ENCODE assay signal across 27 mouse cellular contexts in genomic region chr19:37147145-37147544, GRCm38 (mm10).
A peak's percentile ranks its signal among the peaks of the same experiment; 100 is the strongest.
DNase-seq lines count a peak whose midpoint lies in the region; ATAC-seq and TF ChIP-seq lines count a peak whose summit lies in the region.
"Had no signal": no experiment of that assay in that cellular context is flagged by ENCODE, and none has a peak within 500 bp of the region (broad histone marks: within the 10 kb centered on the region; RNA-seq: fewer than 3 reads in every experiment).

No protein-coding gene starts in this region.

- peaks cover 26% of the 10 kb centered on the region for H3K4me1 ChIP-seq in liver, embryonic 12.5 days
- peaks cover 32% of the 10 kb centered on the region for H3K4me1 ChIP-seq in G1E (ENCODE audit: insufficient read depth, low read depth, low read length)
- no peaks in the 10 kb centered on the region for H3K4me1 ChIP-seq in forebrain, embryonic 10.5 days
- H3K4me1 ChIP-seq: midbrain, embryonic 15.5 days; stomach, embryonic 15.5 days had no signal

- H3K4me3 ChIP-seq in liver, embryonic 12.5 days, result no peak overlapping the region
- no peak overlapping the region for H3K4me3 ChIP-seq in G1E (ENCODE audit: low read depth, low read length)
- H3K4me3 ChIP-seq in forebrain, embryonic 10.5 days, result no peak overlapping the region
- H3K4me3 ChIP-seq: embryonic facial prominence, embryonic 10.5 days; gastrocnemius, adult 2 months; heart, embryonic 15.5 days; layer of hippocampus, adult 2 months; liver, embryonic 15.5 days; midbrain, embryonic 15.5 days; myocyte; neural tube, embryonic 13.5 days; stomach, embryonic 15.5 days had no signal

- H3K9ac ChIP-seq in liver, embryonic 12.5 days, result no peak overlapping the region
- H3K9ac ChIP-seq: forebrain, postnatal 0 days; heart, embryonic 15.5 days; liver, embryonic 15.5 days; midbrain, embryonic 15.5 days; neural tube, embryonic 13.5 days; stomach, embryonic 15.5 days had no signal

- H3K36me3 ChIP-seq in liver, embryonic 12.5 days, result no peaks in the 10 kb centered on the region
- H3K36me3 ChIP-seq in G1E (replicated peaks), result no peaks in the 10 kb centered on the region
- H3K36me3 ChIP-seq in forebrain, embryonic 10.5 days (replicated peaks), result no peaks in the 10 kb centered on the region
- H3K36me3 ChIP-seq: embryonic facial prominence, embryonic 10.5 days; heart, embryonic 15.5 days; liver, embryonic 15.5 days; midbrain, embryonic 15.5 days; neural tube, embryonic 13.5 days; stomach, embryonic 15.5 days had no signal

- WGBS in liver, embryonic 12.5 days (ENCODE audit: insufficient replicate concordance), result 26% methylated on average over 4 of the region's 4 CpGs
- 74% methylated on average over 4 of the region's 4 CpGs for WGBS in forebrain, embryonic 10.5 days

- no peaks in the 10 kb centered on the region for H3K27me3 ChIP-seq in liver, embryonic 12.5 days (replicated peaks)
- H3K27me3 ChIP-seq in G1E (ENCODE audit: insufficient read depth, low read length), result no peaks in the 10 kb centered on the region
- no peaks in the 10 kb centered on the region for H3K27me3 ChIP-seq in forebrain, embryonic 10.5 days (ENCODE audit: poor library complexity, severe bottlenecking)
- H3K27me3 ChIP-seq: heart, embryonic 15.5 days; liver, embryonic 15.5 days; midbrain, embryonic 15.5 days; neural tube, embryonic 13.5 days; stomach, embryonic 15.5 days had no signal

- DNase-seq in liver (peak; percentile 23), G1E (ENCODE audit: low spot score) (peak; percentile 15), MEL-GATA-1-ER (ENCODE audit: extremely low read depth, low read depth) (peak; percentile 16)
- DNase-seq in forebrain, embryonic 10.5 days (ENCODE audit: extremely low spot score, low spot score), result no peak
- DNase-seq: adrenal gland, postnatal 25 days; cerebellum, adult 9-10 months; forebrain, postnatal 0 days; gastrocnemius, adult 2 months; kidney, postnatal 25 days; lung, postnatal 10 days; right cerebral cortex, adult 18-20 months; right cerebral cortex, postnatal 4 days; thymus, adult 2 months; thymus, postnatal 4 days had no signal

- TF ChIP-seq CTCF in G1E (IDR thresholded peaks at IDR 0.05; ENCODE audit: low read depth, low read length), result no peak

- H3K4me2 ChIP-seq in liver, embryonic 12.5 days, result no peak overlapping the region
- H3K4me2 ChIP-seq: heart, embryonic 15.5 days; liver, embryonic 15.5 days; midbrain, embryonic 15.5 days; neural tube, embryonic 13.5 days; stomach, embryonic 15.5 days had no signal

- H3K9me3 ChIP-seq in liver, embryonic 12.5 days (replicated peaks), result no peaks in the 10 kb centered on the region
- H3K9me3 ChIP-seq in G1E (replicated peaks), result no peaks in the 10 kb centered on the region
- H3K9me3 ChIP-seq in forebrain, embryonic 10.5 days, result no peaks in the 10 kb centered on the region
- H3K9me3 ChIP-seq: embryonic facial prominence, embryonic 10.5 days; heart, embryonic 15.5 days; liver, embryonic 15.5 days; midbrain, embryonic 15.5 days; neural tube, embryonic 13.5 days; stomach, embryonic 15.5 days had no signal

- H3K27ac ChIP-seq in liver, embryonic 12.5 days, result no peak overlapping the region
- H3K27ac ChIP-seq in forebrain, embryonic 10.5 days, result no peak overlapping the region
- H3K27ac ChIP-seq: embryonic facial prominence, embryonic 10.5 days; gastrocnemius, adult 2 months; heart, embryonic 15.5 days; hindbrain, postnatal 0 days; layer of hippocampus, adult 2 months; liver, embryonic 15.5 days; midbrain, embryonic 15.5 days; neural tube, embryonic 13.5 days; stomach, embryonic 15.5 days had no signal

- ATAC-seq in liver, embryonic 12.5 days, result no peak
- peak; percentile 49 for ATAC-seq in G1E (ENCODE audit: extremely low read depth, insufficient number of reproducible peaks, low FRiP score, poor library complexity, severe bottlenecking)
- peak; percentile 82 for ATAC-seq in megakaryocyte, adult 5-6 weeks (ENCODE audit: poor library complexity, severe bottlenecking)
- no peak for ATAC-seq in inflammation-experienced regulatory T-cells, adult 6 months
- ATAC-seq: forebrain, postnatal 0 days; hindbrain, postnatal 0 days; intestine, postnatal 0 days; midbrain, embryonic 15.5 days had no signal

Comparison
In these comparisons a context has a peak if more than half of its experiments do, and no peak if none do; other contexts are left out.
1. ATAC-seq: peak in G1E (single experiment) and megakaryocyte, adult 5-6 weeks (single experiment); none in liver, embryonic 12.5 days (single experiment) and inflammation-experienced regulatory T-cells, adult 6 months (single experiment).